Mouse (Mus musculus): ENCODE measurements around the gene Gcdh. TPM values are rescaled to one million over a fixed set of nuclear protein-coding genes. Genes with fewer than 3 reads are reported as not detected.

Gene Gcdh
- polyA plus RNA-seq, 1 experiment from 2014 or later = 51.8 TPM

DNA sequence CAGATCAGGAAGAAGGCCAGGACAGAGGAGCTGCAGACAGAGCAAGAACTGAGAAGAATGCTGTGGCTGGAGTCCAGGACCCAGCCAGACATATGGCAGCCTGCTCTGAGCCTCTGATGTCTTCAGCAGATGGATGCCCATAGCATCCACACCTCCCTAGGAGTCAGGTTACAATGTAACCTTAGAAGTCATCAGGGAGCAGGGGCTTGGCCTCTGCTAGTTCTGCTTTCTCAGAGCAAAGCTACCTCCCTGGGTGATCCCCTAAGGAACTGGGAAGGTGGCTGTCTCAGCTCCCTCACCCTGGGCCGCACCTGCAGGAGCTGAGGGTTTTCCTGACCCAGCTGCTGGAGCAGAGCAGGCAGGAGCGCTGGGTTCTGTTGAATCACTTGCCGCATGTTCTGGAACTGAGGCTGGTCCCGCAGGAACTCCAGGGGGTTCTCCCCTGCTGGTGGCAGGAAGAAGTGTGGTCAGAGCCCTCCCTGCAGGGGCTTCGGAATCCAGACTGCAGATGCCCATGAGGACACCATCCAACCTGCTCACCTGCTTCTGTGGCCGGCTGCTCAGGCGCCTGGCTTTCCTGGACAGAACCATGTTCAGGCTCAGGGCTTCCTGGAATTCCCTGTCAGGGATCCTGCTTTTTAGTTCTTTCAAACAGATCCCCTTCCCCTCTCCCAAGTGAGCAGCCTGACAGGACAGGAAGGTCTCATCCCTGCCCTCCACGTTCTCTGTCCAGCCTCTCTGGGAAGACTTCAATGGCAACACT lies 56.4 kb downstream of the Gcdh start:
- peak overlapping the region; percentile 23 for H3K4me3 ChIP-seq
- DNase-seq (ENCODE audit: low spot score) = peak; percentile 52
- peaks cover 76% of the 10 kb centered on the region for H3K36me3 ChIP-seq (replicated peaks)
- H3K27ac ChIP-seq (replicated peaks) = peak overlapping the region; percentile 70
- no peaks in the 10 kb centered on the region for H3K9me3 ChIP-seq
- no peaks in the 10 kb centered on the region for H3K27me3 ChIP-seq (replicated peaks; ENCODE audit: low read depth, poor library complexity, severe bottlenecking)
- peaks cover 45% of the 10 kb centered on the region for H3K4me1 ChIP-seq
- 52% methylated on average over 8 of the region's 8 CpGs for WGBS

Small RNAs within 50 kb of the gene (microRNA-seq; reads per million reads assigned to microRNA genes)
- gene Gm24197 = not detected
- gene Mir7069 = 4.3 reads per million, percentile 10 among the genes with 10 or more reads in this experiment

Other genes starting within 250 kb of the Gcdh start
- gene Ier2, start 231.1 kb downstream of the Gcdh start, polyA plus RNA-seq (2016; fragmentation: Nextera tagmentation; extraction: Ambion mirVana) = 140 and 148 TPM in 2 replicates
- 69.1 and 71.2 TPM in 2 replicates for gene Trmt1, start 207.6 kb downstream of the Gcdh start, polyA plus RNA-seq (2016; fragmentation: Nextera tagmentation; extraction: Ambion mirVana)
- gene Nacc1, start 206.1 kb downstream of the Gcdh start, polyA plus RNA-seq (2016; fragmentation: Nextera tagmentation; extraction: Ambion mirVana) = 30.4 and 30.8 TPM in 2 replicates
- 4.3 and 5.5 TPM in 2 replicates for gene Lyl1, start 192.5 kb downstream of the Gcdh start, polyA plus RNA-seq (2016; fragmentation: Nextera tagmentation; extraction: Ambion mirVana)
- 1.6 and 3.6 TPM in 2 replicates for gene G430095P16Rik, start 170.9 kb downstream of the Gcdh start, polyA plus RNA-seq (2016; fragmentation: Nextera tagmentation; extraction: Ambion mirVana)
- gene Nfix, start 93.6 kb downstream of the Gcdh start, polyA plus RNA-seq (2016; fragmentation: Nextera tagmentation; extraction: Ambion mirVana) = 0.29 and 0.77 TPM in 2 replicates
- 2.8 and 3.0 TPM in 2 replicates for gene Dand5, start 71.1 kb downstream of the Gcdh start, polyA plus RNA-seq (2016; fragmentation: Nextera tagmentation; extraction: Ambion mirVana)
- 45.2 and 47.3 TPM in 2 replicates for gene Gadd45gip1, start 62.4 kb downstream of the Gcdh start, polyA plus RNA-seq (2016; fragmentation: Nextera tagmentation; extraction: Ambion mirVana)
- gene Rad23a, start 53.3 kb downstream of the Gcdh start, polyA plus RNA-seq (2016; fragmentation: Nextera tagmentation; extraction: Ambion mirVana) = 112 and 122 TPM in 2 replicates
- gene Calr, start 47.0 kb downstream of the Gcdh start, polyA plus RNA-seq (2016; fragmentation: Nextera tagmentation; extraction: Ambion mirVana) = 758 and 801 TPM in 2 replicates
- gene Farsa, start 36.9 kb downstream of the Gcdh start, polyA plus RNA-seq (2016; fragmentation: Nextera tagmentation; extraction: Ambion mirVana) = 133 and 138 TPM in 2 replicates
- 77.8 and 83.7 TPM in 2 replicates for gene Syce2, start 21.8 kb downstream of the Gcdh start, polyA plus RNA-seq (2016; fragmentation: Nextera tagmentation; extraction: Ambion mirVana)
- gene Klf1, start 8.0 kb upstream of the Gcdh start, polyA plus RNA-seq (2016; fragmentation: Nextera tagmentation; extraction: Ambion mirVana) = 14.5 and 15.6 TPM in 2 replicates
- gene Dnase2a, start 14.6 kb upstream of the Gcdh start, polyA plus RNA-seq (2016; fragmentation: Nextera tagmentation; extraction: Ambion mirVana) = 6.1 and 10.1 TPM in 2 replicates
- 2.3 and 3.4 TPM in 2 replicates for gene Mast1, start 43.4 kb upstream of the Gcdh start, polyA plus RNA-seq (2016; fragmentation: Nextera tagmentation; extraction: Ambion mirVana)
- gene Rtbdn, start 53.1 kb upstream of the Gcdh start, polyA plus RNA-seq (2016; fragmentation: Nextera tagmentation; extraction: Ambion mirVana) = 0.36 and 0.91 TPM in 2 replicates
- gene Gm49661, start 75.5 kb upstream of the Gcdh start, polyA plus RNA-seq (2016; fragmentation: Nextera tagmentation; extraction: Ambion mirVana) = not detected in 2 replicates
- 1,193 and 1,272 TPM in 2 replicates for gene Prdx2, start 75.7 kb upstream of the Gcdh start, polyA plus RNA-seq (2016; fragmentation: Nextera tagmentation; extraction: Ambion mirVana)
- gene Rnaseh2a, start 75.8 kb upstream of the Gcdh start, polyA plus RNA-seq (2016; fragmentation: Nextera tagmentation; extraction: Ambion mirVana) = 147 and 148 TPM in 2 replicates
- 6.6 and 6.7 TPM in 2 replicates for gene Junb, start 84.8 kb upstream of the Gcdh start, polyA plus RNA-seq (2016; fragmentation: Nextera tagmentation; extraction: Ambion mirVana)
- gene Hook2, start 96.7 kb upstream of the Gcdh start, polyA plus RNA-seq (2016; fragmentation: Nextera tagmentation; extraction: Ambion mirVana) = 19.5 and 20.0 TPM in 2 replicates
- gene Best2, start 120.6 kb upstream of the Gcdh start, polyA plus RNA-seq (2016; fragmentation: Nextera tagmentation; extraction: Ambion mirVana) = 0.08 TPM in 1 of 2 replicates, not detected in the other
- gene Asna1, start 131.4 kb upstream of the Gcdh start, polyA plus RNA-seq (2016; fragmentation: Nextera tagmentation; extraction: Ambion mirVana) = 157 TPM in 2 replicates
- gene Trir, start 132.9 kb upstream of the Gcdh start, polyA plus RNA-seq (2016; fragmentation: Nextera tagmentation; extraction: Ambion mirVana) = 154 and 157 TPM in 2 replicates
- gene Tnpo2, start 143.0 kb upstream of the Gcdh start, polyA plus RNA-seq (2016; fragmentation: Nextera tagmentation; extraction: Ambion mirVana) = 31.2 and 31.5 TPM in 2 replicates
- 21.4 and 25.1 TPM in 2 replicates for gene Fbxw9, start 166.1 kb upstream of the Gcdh start, polyA plus RNA-seq (2016; fragmentation: Nextera tagmentation; extraction: Ambion mirVana)
- not detected in 2 replicates for gene Gm5741, start 174.1 kb upstream of the Gcdh start, polyA plus RNA-seq (2016; fragmentation: Nextera tagmentation; extraction: Ambion mirVana)
- 70.5 and 74.5 TPM in 2 replicates for gene Dhps, start 177.8 kb upstream of the Gcdh start, polyA plus RNA-seq (2016; fragmentation: Nextera tagmentation; extraction: Ambion mirVana)
- gene Wdr83os, start 186.8 kb upstream of the Gcdh start, polyA plus RNA-seq (2016; fragmentation: Nextera tagmentation; extraction: Ambion mirVana) = 126 and 127 TPM in 2 replicates
- 64.3 and 65.8 TPM in 2 replicates for gene Wdr83, start 187.4 kb upstream of the Gcdh start, polyA plus RNA-seq (2016; fragmentation: Nextera tagmentation; extraction: Ambion mirVana)
- 26.1 and 27.2 TPM in 2 replicates for gene Man2b1, start 189.3 kb upstream of the Gcdh start, polyA plus RNA-seq (2016; fragmentation: Nextera tagmentation; extraction: Ambion mirVana)
- gene Zfp791, start 229.2 kb upstream of the Gcdh start, polyA plus RNA-seq (2016; fragmentation: Nextera tagmentation; extraction: Ambion mirVana) = 1.6 and 1.9 TPM in 2 replicates

All from embryonic facial prominence, embryonic 10.5 days (tissue).